Mouse (Mus musculus): ENCODE data around the gene Samd5. TPM values are rescaled to one million over a fixed set of nuclear protein-coding genes. Genes with fewer than 3 reads are reported as not detected.

The Samd5 gene
- 1 to 10 TPM; 1.7 to 2.0 TPM for total RNA-seq (2021)
- long read RNA-seq, experiment 1, partial matches to known transcripts: 0 of 2 reads
- long read RNA-seq, experiment 1, other reads (novel, unspliced or antisense): 2 of 2 reads
- long read RNA-seq, experiment 2, partial matches to known transcripts: 0 of 2 reads
- long read RNA-seq, experiment 2, other reads (novel, unspliced or antisense): 2 of 2 reads

DNA sequence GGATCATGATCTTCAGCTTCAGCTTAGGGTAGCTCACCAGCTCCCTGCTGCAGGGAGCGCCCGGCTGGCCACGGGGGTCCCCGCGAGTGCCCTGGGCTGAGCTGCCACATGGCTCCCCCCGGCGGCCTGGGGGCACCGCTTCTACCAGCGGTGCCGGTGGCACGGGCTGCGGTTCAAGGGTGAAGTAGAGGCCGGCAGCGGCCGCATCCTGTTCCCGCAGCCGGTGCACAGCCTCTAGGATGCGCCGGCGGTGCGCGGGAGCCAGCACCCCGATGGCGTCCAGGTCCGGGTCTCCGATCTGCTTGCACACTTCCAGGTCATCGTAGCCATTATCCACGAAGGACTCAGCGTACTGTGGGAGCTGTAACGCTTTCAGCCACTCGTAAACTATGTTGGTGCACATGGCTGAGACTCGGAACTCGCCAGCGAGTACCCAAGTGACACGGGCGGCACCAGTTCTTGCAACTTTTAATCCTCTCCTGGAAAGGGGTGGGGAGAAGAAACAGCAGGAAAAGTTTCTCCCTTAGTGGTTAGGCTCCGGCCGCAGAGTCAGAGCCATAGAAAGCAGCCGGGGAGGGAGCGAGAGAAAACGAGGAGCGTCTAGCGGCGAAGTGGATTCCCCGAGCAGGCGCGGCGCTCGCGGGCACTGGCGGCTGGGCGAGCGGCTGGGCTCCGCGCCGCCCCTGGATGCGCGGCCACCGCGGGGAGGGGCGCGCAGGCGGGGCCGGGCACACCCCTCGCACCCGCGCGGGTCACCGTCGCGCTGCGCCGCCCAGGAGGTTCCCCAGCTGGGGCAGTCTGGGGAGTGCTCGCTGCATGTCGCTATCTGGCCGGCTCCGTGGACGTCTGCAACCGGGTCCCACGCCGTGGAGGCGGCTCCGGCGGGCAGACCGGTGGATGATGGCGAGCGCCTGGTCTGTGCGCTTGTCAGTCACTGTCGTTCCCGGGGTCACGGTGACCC, at the start of gene Samd5:
Samd5 (minus strand) TSS at position 648 of the 961 bp plus-strand sequence.
- peak; percentile 38 for DNase-seq

DNA sequence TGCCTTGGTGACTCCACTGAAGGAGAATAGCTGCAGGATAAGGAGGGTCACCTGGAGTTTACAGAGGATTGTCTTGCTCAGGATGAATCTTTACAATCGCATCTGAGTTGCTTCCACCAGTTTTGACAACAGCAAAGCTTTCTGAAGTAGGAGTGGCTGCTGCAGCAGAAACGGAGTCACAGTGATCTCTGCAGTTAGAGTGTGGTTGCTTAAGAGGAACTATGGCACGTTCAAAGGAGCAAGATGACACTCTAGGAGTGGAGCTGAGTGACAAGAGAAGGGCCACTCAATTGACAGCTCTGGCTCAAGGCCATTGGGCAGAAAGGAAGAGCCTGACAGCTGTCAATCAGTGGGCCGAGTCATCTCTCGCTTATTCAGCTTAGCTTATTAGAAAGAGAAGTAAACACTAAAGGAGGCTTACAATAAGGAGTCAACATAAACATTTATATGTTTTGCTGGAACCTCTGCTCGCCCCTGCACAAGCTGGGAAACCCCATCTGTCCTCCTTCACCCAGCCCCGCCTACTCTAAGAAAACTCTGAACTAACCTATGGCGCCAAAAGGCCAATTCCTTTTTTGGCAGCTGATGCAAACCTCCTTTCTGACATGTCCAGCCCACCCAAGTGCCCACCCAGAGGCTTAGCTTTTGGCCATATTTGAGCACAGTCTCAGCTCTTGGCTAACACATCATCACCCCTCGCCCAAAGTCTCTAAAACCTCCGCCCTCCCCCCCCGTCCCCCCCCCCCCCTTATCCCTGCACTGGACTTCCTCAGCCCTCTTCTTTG, 47.7 kb upstream of the Samd5 start:
- no peak for DNase-seq

GRCm38 (mm10) chr10:9720027-9720426, 45.0 kb upstream of the Samd5 start:
- no peak for DNase-seq

- no peak for DNase-seq
Measured at GRCm38 (mm10) chr10:9718086-9718485, 43.1 kb upstream of the Samd5 start.

DNA sequence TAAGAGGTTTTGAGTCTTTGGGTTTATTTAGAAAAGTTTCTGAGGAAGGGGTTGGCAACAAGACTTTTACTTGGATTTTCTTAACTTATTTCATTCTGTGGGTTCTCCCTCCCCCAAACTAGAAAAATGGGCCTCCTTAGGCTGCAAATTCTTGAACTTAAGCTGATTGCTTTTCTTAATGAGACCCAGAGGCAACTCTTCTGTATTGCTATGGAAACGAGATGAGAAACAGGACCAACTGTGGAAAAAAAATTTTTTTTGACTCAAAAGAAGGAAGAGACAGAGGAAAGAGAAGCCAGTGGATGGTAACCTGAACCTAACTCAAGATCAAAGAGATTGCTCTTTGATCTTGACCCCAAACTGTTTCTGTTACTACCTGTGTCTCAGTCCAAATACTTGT, 29.9 kb upstream of the Samd5 start:
- DNase-seq: no peak

- DNase-seq: no peak
Measured at GRCm38 (mm10) chr10:9699071-9699761, 24.2 kb upstream of the Samd5 start.

GRCm38 (mm10) chr10:9698141-9698540, 23.1 kb upstream of the Samd5 start:
- DNase-seq: no peak

- DNase-seq: no peak
Measured at GRCm38 (mm10) chr10:9696543-9697141, 21.6 kb upstream of the Samd5 start.

DNA sequence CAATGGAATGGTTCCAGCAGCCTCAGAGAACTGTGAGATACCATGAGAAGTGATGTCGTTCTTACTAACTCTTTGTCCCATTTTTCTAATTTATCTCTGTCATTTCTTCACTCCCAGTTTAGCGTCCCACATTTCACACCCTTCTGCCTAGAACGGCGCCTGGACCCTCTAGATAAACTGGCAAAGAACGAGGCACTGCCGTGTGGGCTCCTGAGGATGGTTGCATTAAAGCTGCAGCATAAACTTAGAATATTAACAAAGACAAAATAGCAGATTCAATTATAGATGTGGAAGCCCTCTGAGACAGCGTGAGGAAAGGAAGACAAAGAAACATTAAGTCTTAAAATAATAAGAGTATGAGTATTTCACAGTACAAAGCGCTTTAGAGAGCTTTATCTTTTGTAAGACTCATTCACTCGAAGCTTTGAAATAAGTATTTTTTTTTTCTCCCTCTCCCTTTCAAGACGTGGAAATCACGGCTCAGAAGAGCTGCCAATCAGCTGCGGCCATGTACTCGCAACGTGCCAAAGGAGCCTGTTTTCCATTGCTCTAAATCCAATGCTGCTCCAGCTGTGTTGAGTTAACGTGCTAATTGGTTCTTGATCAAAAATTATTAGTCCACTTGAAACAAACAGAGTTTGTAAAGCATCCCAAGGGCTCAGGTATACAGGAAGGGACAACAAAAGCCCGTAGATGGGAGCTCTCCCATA, 19.1 kb upstream of the Samd5 start:
- no peak for DNase-seq

GRCm38 (mm10) chr10:9680928-9681327, 5.9 kb upstream of the Samd5 start:
- no peak for DNase-seq

- no peak for DNase-seq
Measured at GRCm38 (mm10) chr10:9679911-9680310, 4.9 kb upstream of the Samd5 start.

GRCm38 (mm10) chr10:9678071-9678470, 3.1 kb upstream of the Samd5 start:
- no peak for DNase-seq

DNA sequence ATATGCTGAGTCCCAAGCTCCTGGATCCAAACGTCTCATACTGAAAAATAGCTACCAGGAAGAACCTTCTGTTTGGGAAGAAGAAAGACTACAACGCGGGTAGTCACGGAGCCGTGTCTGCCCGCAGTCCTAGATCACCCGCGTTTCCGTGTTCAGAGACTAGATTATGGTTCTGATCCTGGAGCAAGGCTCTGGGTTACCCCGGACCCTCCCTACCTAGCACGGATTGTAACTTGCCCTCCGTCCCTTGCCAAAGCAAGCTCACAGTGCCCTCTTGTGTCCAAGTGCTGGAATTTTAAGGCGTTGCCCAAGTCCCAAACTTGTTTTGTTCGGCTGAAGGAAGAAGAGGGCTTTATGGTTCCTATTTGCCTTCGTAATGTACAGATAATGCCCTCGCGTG, 1.9 kb upstream of the Samd5 start:
- DNase-seq: peak; percentile 44

- DNase-seq: no peak
Measured at GRCm38 (mm10) chr10:9676418-9676786, 1.4 kb upstream of the Samd5 start.

- DNase-seq: no peak
Measured at GRCm38 (mm10) chr10:9675550-9676417, 776 bp upstream of the Samd5 start.

DNA sequence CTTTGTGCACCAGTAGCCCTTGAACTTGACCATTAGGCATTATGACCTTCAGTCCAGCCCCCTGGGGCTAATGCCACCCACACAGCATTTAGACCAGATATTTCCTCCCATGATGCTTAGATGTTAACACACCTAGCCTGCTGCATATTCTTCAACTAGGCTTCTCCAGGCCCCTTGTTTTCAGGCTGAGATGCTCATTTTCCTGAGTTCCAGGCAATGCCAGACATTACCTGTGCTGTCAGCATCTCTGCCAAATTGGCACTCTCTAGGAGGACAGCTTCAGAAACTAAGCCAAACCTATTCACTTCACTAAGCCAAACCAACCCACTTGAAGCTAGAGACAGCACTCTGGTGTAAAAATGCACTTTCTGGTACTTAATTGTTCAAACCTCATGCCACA, 1.7 kb downstream of the Samd5 start:
- no peak for DNase-seq

DNA sequence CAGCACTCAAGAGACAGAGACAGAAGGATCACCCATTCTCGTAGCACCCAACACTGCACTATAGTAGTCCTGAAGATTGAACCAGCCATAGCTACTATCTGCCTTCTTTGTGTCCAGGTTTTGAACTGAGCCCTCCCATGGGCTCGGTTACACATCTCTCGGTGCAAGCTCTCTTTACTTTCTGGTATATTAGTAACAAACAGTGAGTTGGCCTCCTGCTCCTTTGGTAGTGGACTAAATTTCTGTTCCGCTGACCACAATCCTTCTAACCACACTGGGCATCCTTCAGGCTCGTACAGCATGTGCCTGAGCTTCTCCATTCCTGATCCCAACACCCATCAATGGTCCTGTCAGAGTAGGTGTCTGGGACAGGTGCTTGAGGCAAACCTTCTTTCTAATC, 2.3 kb downstream of the Samd5 start:
- no peak for DNase-seq

GRCm38 (mm10) chr10:9670351-9670750, 4.7 kb downstream of the Samd5 start:
- DNase-seq: no peak

GRCm38 (mm10) chr10:9668791-9669190, 6.2 kb downstream of the Samd5 start:
- DNase-seq: no peak

GRCm38 (mm10) chr10:9652946-9653345, 22.1 kb downstream of the Samd5 start:
- DNase-seq: no peak

All from gastrocnemius, postnatal 25 days (tissue).